Mouse (Mus musculus) E14TG2a.4 (cell line): ENCODE measurements around the gene Ndufc2.
"Not testable (repeated sequence)": the region's sequence is repeated elsewhere in the genome, so short reads cannot be mapped to it uniquely, and the experiment has no call there.

Experiments
- H3K27me3 ChIP-seq: 2 replicates; pipeline ENCODE4 v1.6.1; 2014; ENCODE audit warnings: low read length, control low read depth; ENCODE audit not compliant: insufficient read depth
- H3K36me3 ChIP-seq: 2 replicates; pipeline ENCODE4 v1.6.1; 2014; ENCODE audit warnings: low read length, control low read depth; ENCODE audit not compliant: insufficient read depth
- H3K4me1 ChIP-seq: replicated peaks from 2 replicates; pipeline ENCODE4 v1.6.1; 2014; ENCODE audit warnings: low read depth, low read length, control low read depth
- H3K4me3 ChIP-seq: replicated peaks from 2 replicates; pipeline ENCODE4 v1.5.1; 2014; ENCODE audit warnings: mild to moderate bottlenecking, low read length
- H3K9me3 ChIP-seq: 2 replicates; pipeline ENCODE4 v1.6.1; 2014; ENCODE audit warnings: low read length, control low read depth
- CTCF ChIP-seq: conservative IDR thresholded peaks from 2 replicates; pipeline ENCODE4 v1.5.1; 2014; ENCODE audit warnings: low read length
- NANOG ChIP-seq: IDR thresholded peaks from 2 replicates; pipeline ENCODE4 v1.6.1; 2014; ENCODE audit warnings: borderline replicate concordance, low read length, mixed read lengths
- POU5F1 ChIP-seq: IDR thresholded peaks from 2 replicates; pipeline ENCODE4 v1.6.1; 2014; ENCODE audit warnings: low read length, borderline replicate concordance

The Ndufc2 gene

DNA sequence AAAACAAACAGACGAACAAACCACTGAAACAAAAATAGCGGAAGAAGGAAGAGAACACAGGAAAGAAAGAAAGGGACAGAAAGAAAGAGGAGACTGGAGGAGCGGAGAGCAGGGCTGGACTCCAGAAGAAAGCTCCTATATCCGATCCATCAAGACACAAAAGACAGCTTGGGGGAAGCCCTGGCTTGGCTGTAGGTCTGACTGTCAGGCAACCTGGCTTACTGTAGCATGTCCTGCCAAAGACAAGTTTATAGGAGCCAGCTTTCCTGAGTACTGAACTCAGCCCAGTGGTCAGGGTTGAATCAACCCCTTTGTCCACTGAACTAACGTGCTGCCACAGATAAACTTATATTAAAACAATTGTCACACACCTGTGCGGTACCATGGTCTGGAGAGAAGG, 27.5 kb downstream of the Ndufc2 start:
- Histone ChIP-seq H3K4me3 (no peak overlapping the region), H3K4me1 (peaks cover 46% of the 10 kb centered on the region), H3K9me3 (peaks cover 6% of the 10 kb centered on the region; the same call in 1 of the 2 replicates), H3K36me3 (no peaks in the 10 kb centered on the region), H3K27me3 (no peaks in the 10 kb centered on the region)
- TF ChIP-seq CTCF, result no peak
- no peak for TF ChIP-seq POU5F1
- no peak for TF ChIP-seq NANOG

DNA sequence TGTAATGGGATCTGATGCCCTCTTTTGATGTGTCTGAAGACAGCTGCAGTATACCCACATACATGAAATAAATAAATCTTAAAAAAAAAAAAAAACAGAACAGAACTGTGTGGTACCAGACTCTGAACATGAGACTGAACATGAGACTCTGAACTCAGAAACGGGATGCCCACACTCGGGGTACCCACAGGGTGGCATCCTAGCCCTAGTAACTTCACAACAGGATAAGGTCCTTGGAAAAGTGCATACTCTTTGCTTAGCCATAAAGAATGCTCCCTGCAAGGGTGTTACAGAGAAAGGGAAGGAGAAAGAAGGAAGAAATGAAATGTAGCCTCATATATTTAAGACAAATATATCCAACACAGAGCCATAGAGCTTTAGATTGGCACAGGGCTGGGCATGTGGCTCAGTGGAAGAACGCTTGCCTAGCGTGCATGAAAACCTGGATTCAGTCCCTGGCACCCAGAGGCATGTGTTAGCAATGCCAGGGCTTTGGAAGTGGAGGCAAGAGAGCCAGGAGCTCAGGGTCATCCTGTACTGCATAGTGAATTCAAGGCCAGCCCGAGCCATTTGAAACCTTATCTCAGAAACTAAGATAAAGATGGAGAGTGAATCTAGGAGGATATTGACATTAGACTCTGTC, 28.1 kb downstream of the Ndufc2 start:
- TF ChIP-seq NANOG, result no peak
- TF ChIP-seq CTCF, result no peak
- TF ChIP-seq POU5F1, result no peak
- Histone ChIP-seq H3K4me3 (no peak overlapping the region), H3K4me1 (peaks cover 46% of the 10 kb centered on the region), H3K36me3 (no peaks in the 10 kb centered on the region), H3K27me3 (no peaks in the 10 kb centered on the region), H3K9me3 (peaks cover 10% of the 10 kb centered on the region; the same call in 1 of the 2 replicates)

DNA sequence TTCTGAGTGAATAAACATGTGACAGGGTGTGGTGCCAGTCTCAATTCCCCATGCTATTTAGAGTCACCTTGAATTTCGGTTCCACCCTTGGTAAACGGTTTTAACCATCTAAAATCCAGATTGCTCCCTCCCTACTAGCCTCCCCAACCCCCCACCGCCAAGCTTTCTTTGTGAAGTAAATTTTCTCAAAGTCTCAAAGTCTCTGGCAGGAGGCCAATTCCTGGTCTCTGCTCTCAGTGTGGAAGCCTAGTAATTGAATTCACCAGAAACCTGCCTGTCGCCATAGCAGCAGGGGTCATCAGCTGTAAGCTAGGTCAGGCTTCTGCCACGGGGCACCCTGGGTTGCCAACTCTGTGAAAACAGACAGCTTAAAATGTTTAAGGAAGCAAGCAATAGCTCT, 29.9 kb downstream of the Ndufc2 start:
- H3K4me1 ChIP-seq, result peaks cover 46% of the 10 kb centered on the region
- peak overlapping the region; percentile 46 for H3K4me3 ChIP-seq
- H3K9me3 ChIP-seq, result peaks cover 10% of the 10 kb centered on the region; the same call in 1 of the 2 replicates
- no peaks in the 10 kb centered on the region for H3K36me3 ChIP-seq
- TF ChIP-seq POU5F1, result no peak
- no peak for TF ChIP-seq NANOG
- TF ChIP-seq CTCF, result no peak
- H3K27me3 ChIP-seq, result no peaks in the 10 kb centered on the region

DNA sequence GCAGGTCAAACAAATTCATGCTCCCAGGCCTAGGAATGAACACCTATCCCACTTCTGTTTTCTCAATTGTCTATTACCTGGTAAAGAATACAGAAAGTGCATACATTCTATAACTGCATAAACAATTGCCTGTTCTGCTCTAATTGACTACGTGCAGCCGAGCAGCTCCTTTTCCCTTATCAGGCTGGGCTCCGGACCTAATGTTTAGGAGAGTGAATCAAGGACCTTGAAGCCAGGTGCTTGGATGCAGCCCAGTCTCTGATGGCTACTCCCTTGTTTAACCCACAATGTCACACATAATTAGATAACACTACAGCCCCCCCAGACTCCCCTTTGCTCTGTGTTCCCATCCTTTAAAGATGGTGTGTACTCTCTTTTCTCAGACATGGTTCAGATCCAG, 33.7 kb downstream of the Ndufc2 start:
- H3K9me3 ChIP-seq, H3K27me3 ChIP-seq, H3K4me3 ChIP-seq, H3K36me3 ChIP-seq: not testable (repeated sequence)
- peaks cover 27% of the 10 kb centered on the region for H3K4me1 ChIP-seq

DNA sequence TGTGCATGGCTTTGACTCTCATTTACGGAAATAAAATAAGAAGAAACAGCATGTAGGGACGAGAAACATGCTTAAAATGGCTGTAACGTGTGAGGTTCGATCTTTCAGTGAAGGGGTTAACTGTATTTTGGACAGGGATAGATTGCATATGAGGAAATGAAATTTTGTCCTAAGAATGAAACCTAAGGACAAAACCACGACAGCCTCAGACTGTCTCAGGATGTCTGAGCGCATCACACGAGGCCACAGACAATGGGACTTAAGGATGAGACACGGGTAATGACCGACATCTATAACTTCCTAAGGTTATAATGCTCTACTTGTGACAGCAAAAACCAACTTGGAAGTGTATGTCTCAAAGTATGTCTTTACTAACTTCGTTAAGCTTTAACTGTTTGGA, 34.7 kb downstream of the Ndufc2 start:
- Histone ChIP-seq H3K4me1 (peaks cover 18% of the 10 kb centered on the region), H3K27me3 (no peaks in the 10 kb centered on the region), H3K4me3 (no peak overlapping the region), H3K9me3 (peaks cover 10% of the 10 kb centered on the region; the same call in 1 of the 2 replicates), H3K36me3 (no peaks in the 10 kb centered on the region)
- no peak for TF ChIP-seq NANOG
- no peak for TF ChIP-seq CTCF
- no peak for TF ChIP-seq POU5F1

DNA sequence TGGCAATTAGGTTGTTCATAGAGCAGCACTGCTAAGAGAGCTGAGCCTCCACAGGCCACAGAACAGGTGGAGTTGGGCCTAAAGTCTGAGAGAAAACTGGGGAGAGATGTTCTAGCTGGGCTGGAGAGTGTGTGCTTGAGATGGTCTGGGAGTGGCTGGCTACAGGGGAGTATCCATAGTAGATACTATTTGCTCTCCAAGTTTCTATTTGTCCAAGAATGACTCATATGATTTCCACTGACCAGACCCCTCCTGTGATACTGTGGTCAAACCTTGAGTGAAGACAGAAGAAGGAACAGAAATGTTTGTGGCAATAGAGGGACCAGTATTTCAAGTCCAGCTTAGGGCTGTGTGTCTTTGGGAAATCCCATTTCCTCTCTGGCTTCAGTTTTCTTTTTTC, 39.2 kb downstream of the Ndufc2 start:
- H3K4me3 ChIP-seq, result no peak overlapping the region
- no peaks in the 10 kb centered on the region for H3K36me3 ChIP-seq
- no peaks in the 10 kb centered on the region for H3K27me3 ChIP-seq
- no peaks in the 10 kb centered on the region for H3K4me1 ChIP-seq
- peaks cover 18% of the 10 kb centered on the region for H3K9me3 ChIP-seq
- TF ChIP-seq CTCF (no peak), NANOG (no peak), POU5F1 (no peak)

DNA sequence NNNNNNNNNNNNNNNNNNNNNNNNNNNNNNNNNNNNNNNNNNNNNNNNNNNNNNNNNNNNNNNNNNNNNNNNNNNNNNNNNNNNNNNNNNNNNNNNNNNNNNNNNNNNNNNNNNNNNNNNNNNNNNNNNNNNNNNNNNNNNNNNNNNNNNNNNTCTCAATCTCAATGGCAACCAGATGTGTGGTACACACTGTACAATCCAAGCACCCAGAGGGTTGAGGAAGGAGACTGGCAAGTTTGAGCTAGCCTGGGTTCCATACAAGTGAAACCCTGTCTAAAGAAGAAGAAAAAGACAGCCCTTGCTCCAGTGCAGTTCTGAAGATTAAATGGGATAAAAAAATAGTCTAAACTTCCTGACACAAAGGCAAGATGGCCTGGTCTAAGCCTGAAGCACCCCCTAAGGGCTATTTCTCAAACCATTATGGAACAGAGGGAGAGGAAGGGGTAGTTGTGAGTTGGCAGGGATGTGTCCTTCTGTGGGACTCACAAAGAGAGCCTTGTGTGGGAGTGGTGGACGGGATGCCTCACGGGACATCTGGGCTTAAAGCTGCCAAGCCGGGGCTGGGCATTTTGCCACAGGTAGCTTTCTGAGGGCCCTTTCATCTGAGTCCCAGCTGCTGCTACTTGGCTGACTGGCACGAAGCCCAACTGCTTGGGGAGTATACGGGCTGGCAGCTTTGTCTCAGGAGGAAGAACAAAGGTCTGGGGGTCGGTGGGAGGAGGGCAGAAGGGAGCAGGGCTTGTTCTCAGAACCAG, 46.5 kb downstream of the Ndufc2 start:
- Histone ChIP-seq H3K4me1 (peaks cover 28% of the 10 kb centered on the region), H3K36me3 (no peaks in the 10 kb centered on the region), H3K27me3 (no peaks in the 10 kb centered on the region; the same call in 1 of the 2 replicates), H3K9me3 (peaks cover 7% of the 10 kb centered on the region; the same call in 1 of the 2 replicates), H3K4me3 (no peak overlapping the region)
- TF ChIP-seq POU5F1 (no peak), NANOG (no peak), CTCF (no peak)

DNA sequence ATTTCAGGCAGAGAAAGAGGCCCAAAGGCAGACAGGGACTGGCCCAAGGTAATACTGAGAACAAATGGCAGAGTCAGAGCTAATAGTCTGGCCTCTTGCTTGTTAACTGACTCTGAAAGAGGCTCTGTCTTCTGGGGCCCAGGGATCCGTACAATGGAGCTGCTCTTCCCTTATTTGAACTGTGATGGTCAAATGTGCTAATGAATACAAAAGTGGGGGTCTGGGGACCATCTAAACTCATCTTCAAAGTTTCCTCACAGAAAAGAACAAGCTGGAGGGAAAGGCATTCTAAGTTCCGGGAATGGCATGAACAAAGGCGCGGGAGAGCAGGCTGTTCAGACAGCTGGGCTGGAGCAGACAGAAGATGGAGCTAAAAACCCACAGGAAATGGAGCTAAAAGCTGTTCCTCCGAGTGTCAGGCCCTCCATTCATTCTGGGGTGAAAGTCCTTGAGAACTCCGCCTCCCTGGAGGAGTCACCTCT, 47.3 kb downstream of the Ndufc2 start:
- H3K9me3 ChIP-seq, result peaks cover 4% of the 10 kb centered on the region; the same call in 1 of the 2 replicates
- no peak overlapping the region for H3K4me3 ChIP-seq
- TF ChIP-seq NANOG (no peak), CTCF (no peak), POU5F1 (no peak)
- H3K4me1 ChIP-seq, result peaks cover 28% of the 10 kb centered on the region
- H3K36me3 ChIP-seq, result no peaks in the 10 kb centered on the region
- peaks cover 1% of the 10 kb centered on the region for H3K27me3 ChIP-seq

DNA sequence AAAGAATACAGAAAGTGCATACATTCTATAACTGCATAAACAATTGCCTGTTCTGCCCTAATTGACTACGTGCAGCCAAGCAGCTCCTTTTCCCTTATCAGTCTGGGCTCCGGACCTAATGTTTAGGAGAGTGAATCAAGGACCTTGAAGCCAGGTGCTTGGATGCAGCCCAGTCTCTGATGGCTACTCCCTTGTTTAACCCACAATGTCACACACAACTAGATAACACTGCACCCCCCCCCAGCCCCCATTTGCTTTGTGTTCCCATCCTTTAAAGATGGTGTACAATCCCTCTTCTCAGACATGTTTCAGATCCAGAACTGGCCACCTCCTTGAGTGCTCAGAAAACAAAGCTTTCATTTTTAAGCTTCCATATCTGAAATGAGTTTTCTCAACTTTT, 51.2 kb downstream of the Ndufc2 start, which contains the start of gene Kctd14:
TSS of gene Kctd14 (plus strand) at position 301 of the 400 bp plus-strand sequence.
- peaks cover 26% of the 10 kb centered on the region for H3K4me1 ChIP-seq
- H3K36me3 ChIP-seq, H3K4me3 ChIP-seq, H3K9me3 ChIP-seq: not testable (repeated sequence)
- peaks cover 17% of the 10 kb centered on the region for H3K27me3 ChIP-seq
